Mouse (Mus musculus) heart, postnatal 4 days (tissue): ENCODE measurements around the gene Krt26. TPM values are rescaled to one million over a fixed set of nuclear protein-coding genes. Genes with fewer than 3 reads are reported as not detected.

Experiments used
- DNase-seq: peaks from one replicate; pipeline ENCODE4 v3.0.0; 2021
- total RNA-seq, 2 experiments: library from RNA; stranded (reverse); gene quantifications; 2 replicates each; pipeline ENCODE4 v1.2.3; 2021

Krt26 gene
- not detected for total RNA-seq

DNA sequence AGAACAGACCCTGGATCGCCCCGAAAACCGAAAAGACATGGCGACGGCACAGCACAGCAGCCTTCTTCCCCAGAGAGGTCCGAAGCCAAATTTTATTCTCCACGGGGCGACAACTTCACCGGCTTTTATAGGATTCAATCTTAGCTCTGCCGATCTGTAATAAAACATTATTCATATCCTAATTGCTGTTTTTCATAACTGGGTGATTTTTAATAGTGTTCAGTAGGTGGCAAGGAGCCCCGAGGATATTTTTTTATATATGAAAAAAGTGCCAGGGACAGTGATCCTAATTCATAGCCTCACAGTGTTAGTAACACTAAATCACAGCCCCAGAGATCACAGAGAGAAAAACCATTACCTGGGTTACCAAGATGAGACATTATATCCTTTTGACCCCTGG, at the start of gene Krt26:
Gene Krt26, minus strand, starts transcription at position 101 of the 400 bp plus-strand sequence.
- DNase-seq: no peak

DNA sequence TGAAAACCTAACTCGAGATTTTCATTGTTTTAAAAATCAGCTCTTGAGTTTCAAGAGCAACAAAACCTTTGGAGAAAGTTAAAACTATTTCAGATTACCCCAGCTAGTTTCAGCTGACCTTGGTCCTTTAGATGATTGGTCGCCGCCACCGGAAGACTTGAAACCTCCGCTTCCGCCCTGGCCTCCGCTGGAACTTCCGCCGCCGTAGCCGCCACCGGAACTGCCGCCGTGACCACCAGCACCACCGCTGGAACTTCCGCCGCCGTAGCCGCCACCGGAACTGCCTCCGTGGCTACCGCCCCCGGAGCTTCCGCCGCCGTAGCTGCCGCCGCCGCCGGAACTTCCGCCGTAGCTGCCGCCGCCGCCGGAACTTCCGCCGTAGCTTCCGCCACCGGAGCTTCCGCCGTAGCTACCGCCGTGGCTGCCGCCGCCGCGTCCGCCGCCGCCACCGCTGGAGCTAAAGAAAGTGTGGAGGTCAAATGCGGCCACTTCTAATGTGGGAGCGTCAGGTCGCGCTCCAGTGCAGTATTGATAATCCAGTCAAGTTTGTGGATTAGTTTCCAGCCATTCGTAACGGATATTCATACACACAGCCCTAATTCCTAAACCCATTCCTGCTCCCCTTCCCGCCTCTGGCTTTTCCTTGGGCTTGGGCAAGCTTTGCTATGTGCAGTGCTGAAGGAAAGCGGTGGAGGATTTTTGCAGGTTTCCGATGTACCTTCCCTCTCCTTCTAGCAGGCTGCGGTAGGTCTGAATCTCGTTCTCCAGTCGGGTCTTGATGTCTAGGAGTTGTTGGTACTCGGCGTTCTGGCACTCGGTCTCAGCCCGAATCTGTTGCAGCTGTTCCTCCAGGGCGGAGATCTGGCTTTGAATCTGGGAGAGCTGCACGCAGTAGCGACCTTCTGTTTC, 48.3 kb upstream of the Krt26 start:
- DNase-seq: peak; percentile 93

DNA sequence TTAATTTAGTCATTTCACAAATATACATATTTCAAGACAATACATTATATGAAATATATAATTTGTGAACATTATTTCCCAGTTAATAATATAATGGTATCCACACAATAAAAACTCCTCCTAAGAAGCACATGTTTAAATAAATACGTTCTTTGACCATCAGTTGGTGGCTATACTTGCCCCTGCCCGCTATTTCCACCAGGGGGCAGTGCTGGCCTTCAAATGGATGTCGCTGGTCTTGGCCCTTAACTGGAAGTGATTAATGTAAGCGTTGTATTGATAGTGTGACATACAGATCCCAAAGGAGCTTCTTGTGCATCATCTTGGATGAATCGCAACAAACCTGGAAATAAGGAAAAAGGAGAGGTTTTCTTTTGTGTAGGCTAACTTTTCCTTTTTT, 41.8 kb upstream of the Krt26 start:
- peak; percentile 81 for DNase-seq

DNA sequence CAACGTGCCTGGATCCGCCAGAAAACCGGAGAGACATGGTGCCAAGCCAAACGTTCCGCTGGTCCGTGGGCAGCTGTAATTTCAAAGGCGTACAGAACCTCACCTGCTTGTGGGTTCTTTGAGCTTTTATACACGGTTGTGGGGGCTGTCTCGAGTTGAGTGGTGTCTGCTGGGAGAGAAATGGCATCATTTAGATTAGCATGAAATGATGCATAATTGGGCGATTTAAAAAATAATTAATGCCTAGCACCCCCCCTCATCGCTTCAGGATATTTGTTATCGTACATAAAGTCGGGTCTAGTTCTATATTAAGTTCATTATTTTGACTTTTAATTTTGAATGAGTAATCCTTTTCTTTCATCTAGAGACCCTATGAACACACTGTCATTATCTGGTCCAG, 37.0 kb upstream of the Krt26 start, which contains the start of gene Krt28:
Gene Krt28, minus strand, starts transcription at position 101 of the 400 bp plus-strand sequence.
- DNase-seq: no peak

DNA sequence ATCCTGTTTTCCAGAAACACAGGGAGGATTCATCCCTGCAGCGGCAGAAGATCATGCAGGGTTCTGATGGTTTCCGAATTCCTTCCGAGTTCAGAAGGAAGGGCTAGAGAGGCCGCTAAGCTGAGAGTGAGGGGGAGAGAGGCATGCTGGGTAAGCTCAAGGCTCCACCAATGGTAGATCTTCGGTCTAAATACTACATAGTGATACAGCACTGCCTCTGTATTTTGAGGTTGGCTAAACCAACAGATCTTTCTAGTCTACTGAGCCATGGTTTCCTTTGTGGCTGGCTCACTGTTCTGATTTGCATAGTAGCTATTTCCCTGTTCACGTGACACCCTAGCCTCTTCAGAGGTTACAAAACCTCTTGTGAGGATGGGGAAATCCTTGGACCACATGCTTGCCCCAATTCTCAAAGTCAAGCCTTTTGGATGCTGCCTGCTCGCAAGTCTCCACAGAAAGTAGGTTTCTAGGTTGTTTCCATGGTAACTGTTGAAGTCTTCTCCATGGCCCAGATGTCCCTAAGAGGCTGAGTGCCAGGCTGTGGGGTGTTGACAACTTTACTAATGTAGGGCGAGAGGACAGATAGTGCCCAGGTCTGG, 32.2 kb upstream of the Krt26 start:
- DNase-seq: no peak

DNA sequence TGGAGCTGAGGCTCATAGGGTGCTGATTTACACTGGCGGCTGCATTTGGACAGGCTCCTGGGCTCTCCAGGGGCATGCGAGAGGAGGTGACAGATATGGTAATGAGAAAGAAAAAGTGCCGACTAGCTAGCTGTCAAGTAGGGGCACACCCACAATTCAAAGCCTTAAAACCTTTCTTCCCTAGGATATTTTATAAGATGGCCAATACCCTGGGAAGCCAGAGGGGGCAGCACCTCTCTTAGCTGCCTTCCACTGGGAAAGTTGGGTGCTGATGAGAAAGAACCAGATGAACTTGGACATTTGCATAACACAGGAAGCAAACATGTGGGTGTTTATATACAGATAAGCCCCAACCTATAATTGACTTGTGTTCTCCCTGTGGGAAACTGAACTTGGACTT, 31.5 kb upstream of the Krt26 start:
- peak; percentile 23 for DNase-seq

DNA sequence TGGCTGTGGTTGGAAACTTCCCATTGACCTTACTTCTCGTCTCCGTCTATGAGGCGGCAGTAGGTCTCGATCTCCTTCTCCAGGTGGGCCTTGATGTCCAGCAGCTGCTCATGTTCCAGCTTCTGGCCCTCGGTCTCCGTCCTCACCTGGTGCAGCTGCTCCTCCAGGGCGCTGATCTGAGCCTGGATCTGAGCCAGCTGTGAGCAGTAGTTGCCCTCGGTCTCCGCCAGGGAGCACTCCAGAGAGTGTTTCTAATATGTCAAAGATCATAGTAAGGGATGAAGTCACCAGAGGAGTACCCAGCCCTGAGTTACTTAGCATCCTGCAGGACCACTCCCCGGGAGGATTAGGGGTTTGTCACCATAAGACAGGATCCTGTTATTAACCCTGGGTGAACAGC, 29.0 kb upstream of the Krt26 start:
- DNase-seq: peak; percentile 49

DNA sequence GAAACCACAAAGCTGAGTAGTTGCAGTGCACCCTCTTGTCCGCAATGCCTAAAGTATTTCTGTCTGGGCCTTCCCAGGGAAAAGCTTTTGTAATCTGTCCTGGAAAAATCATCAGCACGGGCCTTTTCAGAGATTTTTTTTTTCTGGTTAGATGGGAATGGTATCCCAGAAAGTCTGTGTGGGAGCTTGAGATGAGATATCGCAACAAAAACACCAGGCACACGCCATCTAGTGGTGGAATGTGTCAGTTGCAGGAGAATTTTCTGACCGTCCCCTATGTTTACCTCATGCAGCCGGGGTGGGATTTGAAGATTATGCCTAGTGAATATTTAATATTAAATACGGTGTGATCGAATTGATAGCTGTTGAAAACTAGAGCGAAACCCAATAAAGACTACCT, 26.6 kb upstream of the Krt26 start:
- DNase-seq: peak; percentile 40

DNA sequence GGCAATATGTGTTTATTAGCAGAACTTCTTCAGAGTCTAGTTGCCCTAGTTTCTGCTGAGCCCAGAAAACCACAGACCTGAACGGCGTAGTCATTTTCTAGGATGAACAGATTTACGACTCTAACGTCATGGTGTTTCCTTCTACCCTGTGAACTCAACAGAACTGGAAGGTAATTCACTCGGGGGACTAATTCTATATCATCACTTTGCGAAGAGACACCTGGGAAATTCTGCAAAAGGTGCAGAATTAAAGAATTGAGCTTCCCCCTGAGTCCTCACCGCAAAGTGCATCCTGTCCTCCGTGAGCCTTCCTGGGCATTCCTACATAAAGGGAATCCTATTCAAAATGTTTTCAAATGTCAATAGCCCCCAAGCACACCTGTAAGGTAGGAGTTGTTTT, 23.7 kb upstream of the Krt26 start:
- no peak for DNase-seq

DNA sequence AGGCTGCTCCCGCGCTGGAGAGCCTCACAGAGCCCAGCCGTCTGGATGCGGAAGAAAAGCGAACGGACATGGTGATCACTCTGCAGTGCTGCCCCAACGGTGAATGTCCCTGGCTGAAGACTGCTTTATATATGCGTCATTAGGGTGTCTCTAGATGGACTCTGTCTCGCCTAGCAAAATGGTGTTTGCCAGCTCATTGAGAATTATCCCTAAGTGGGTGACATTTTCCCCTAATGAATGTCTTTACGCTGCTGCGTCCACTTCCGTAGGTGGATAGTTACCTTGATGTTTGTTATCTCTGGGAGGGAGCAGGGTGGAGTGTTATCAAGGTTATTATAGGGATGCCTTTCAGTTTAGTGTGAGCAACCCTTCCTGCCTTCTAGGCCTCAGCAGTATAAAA, 13.2 kb upstream of the Krt26 start, which contains the start of gene Krt27:
Gene Krt27, minus strand, starts transcription at position 101 of the 400 bp plus-strand sequence.
- DNase-seq: no peak

DNA sequence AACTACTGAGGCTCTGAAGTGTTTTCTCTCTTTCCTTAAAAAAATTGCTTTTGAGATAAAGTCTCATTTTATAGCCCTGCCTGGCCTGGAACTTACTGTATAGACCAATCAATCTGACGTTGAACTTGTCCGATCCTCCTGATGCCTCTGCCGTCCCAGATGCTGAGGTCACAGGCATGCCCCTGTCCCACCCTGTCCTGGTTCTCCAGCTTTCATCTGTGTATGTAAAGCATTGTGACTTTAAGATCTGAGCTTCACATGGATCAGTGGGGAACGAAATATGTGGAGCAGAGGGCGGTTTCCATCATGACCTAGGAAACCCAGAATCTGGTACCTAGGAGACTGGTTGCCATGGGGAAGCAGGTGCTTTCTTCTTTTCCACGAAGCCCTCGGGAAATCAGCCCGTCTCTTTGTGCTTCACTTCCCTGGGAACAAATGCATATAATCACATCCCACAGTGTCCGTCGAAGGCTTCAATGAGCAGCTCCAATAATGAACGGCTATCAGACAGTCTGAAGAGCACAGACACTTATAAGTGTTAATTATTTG, 1.6 kb upstream of the Krt26 start:
- DNase-seq: no peak

DNA sequence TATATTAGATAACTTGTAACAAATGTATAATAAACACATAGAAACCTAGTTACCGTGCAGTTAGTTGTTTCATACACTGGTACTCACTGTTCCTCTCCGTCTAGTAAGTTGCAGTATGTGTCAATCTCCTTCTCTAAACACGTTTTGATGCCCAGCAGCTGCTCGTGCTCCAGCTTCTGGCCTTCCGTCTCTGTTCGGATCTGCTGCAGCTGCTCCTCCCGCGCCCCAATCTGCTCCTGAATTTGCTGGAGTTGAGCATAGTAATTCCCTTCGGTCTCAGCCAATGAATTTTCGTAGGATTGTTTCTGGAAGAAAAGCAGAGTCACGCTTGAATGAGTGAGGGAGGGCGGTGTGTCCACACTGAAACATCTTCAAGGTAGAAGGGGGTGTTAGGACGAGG, 4.3 kb downstream of the Krt26 start:
- DNase-seq: no peak

DNA sequence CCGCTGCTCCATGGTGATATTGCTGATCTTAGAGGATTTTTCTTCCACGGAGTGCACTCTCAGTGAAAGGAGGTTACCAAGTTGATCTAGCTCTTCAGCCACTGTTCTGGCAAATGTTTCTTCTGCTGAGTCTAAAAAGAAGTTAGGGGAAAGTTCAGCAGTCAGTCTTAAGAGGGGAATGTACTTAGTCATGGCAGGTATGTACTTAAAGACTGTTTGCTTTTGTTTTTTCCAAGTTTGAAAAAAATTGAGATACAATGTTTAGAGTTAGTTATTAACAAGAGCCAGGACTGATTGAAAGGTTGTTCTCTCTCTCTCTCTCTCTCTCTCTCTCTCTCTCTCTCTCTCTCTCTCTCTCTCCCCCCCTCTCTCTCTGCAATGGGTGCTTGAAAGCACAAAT, 8.1 kb downstream of the Krt26 start:
- no peak for DNase-seq

DNA sequence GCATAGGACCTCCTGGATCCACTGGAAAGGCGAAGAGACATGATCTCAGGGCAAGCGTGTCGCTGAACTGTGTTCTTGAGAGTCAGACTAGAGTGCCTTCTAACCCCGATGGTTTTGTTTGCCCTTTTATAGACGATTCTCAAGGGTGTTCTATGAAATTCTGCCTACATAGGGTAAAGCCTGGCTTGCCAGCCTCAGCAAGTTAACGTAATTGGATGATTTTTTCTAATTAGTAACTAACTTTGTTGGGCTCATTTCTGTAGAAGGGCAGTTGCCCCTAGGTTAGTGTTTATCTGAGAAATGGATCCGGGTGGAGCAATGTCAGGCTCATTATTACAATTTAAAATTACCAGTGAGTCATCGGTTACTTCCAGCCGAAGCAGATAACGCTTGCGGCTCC, 14.9 kb downstream of the Krt26 start, which contains the start of gene Krt25:
Gene Krt25, minus strand, starts transcription at position 101 of the 400 bp plus-strand sequence.
- DNase-seq: no peak

DNA sequence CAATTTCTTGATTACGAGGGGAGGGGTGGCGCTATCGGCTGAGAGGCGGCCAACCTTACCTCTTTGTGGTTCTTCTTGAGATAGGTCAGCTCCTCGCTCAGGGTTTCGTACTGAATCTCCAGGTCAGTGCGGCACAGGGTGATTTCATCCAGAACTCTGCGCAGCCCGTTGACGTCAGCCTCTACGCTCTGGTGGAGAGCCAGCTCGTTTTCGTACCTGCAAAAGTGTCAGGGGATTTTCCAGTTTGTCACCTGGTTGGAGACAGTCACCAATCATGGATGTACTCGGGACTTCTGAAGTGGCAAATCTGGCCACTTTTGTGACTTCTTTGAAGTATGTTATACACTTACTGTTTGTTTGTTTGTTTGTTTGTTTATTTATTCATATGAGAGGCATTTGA, 16.7 kb downstream of the Krt26 start:
- no peak for DNase-seq

DNA sequence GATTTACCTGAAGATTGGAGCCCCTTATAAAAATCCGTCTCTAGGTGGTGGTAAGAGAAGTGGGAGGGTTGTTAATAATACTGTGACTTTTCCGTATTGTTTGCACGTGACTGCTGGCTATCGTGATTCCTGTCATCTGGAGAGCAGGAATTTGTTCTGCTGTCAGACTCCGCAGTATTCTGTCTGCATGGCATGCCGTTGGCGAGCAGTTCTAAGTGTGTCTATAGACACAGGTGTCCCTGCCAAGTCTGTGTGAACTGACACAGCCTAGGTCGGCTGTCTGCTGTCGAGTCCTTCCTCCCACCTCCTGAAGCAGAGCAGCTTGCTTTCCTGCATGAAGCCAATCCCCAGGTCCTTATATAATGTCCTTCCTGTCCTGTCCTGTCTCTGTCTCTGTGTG, 18.6 kb downstream of the Krt26 start:
- peak; percentile 13 for DNase-seq

DNA sequence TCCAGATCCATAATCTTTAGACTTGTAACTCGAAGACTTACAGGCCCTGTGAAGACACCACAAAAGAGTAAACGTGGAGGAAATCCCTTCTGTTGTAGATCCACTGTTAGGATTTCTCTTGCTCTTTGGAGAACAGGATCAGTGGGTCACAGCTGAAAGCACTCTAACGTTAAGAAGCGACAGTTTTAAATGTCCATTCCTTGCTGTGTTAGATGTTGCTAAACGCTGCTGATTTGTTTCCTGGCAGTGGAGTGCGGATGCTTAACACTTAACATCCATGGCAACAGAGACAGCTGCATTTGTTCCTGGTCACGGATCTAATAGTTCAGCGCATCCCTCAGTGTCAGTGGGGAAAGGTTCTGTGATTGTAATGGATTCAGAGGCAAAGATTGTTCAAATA, 21.2 kb downstream of the Krt26 start:
- no peak for DNase-seq

DNA sequence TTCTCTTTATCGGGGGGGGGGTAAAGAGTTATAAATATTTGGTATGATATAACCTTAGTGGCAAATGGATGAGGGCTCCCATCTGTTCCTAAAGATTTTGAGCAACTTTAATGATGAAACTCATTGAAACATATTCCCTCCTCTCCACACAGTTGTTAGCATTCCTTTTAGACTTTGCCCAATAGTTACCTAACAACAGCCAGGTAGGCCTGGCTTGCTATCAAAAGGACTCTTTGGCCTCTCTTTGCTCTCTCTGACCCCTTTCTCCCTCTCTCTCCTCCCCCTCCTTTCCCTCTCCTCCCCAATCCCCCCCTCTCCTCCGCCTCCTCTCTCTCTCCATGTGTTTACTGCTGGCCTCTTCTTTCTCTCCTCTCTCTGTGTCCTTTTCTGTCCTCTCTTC, 23.2 kb downstream of the Krt26 start:
- DNase-seq: no peak

DNA sequence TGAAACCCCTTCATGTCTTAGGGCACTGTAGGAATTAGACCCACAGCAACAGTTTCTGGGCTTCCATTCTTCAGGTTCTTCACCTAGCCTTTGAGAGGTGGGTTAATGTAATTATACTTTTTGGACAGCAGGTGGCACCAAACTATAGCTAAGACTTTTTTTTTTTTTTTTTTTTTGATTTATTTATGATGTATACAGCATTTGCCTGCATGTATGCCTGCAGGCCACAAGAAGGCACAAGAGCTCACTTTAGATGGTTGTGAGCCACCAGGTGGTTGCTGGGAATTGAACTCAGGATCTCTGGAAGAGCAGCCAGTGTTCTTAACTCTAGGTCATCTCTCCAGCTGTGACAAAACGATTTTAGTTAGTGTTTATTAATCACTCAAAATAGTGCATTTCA, 26.9 kb downstream of the Krt26 start:
- peak; percentile 6 for DNase-seq

DNA sequence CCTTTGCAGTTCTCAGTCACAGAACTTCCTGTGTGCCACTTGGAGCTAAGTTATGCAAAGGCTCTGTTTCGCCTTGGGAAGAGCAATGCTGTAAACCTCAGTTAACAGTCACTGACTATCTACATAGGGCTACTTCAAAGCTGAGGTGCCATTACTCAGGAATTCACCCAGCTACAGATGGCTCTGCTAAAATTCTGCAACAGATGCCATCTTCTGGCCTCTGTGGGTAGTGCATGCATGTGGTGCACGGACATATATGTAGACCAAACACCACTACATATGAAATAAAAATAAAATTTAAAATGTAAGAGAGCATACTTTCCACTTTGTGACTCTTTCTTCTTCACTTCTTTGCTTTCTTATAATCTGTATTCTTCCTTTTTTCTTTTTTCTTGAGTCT, 30.2 kb downstream of the Krt26 start:
- peak; percentile 67 for DNase-seq

DNA sequence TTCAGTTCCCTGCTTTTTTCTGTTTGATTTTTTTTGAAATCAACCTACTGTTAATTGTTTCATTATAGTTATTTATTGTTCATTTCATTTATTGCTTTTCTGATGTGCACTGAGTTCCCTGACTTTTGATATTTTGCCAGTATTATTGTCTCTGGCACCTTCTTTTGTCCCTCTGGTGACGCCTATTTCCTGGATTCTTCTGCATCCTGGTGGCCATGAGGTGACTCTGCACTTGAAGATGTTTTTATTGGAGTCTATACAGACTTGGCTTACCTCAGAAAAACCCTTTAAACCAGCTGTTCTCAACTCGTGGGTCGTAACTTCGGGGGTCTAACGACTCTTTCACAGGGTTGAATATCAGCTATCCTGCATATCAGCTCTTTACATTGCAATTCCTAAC, 42.7 kb downstream of the Krt26 start:
- DNase-seq: no peak

DNA sequence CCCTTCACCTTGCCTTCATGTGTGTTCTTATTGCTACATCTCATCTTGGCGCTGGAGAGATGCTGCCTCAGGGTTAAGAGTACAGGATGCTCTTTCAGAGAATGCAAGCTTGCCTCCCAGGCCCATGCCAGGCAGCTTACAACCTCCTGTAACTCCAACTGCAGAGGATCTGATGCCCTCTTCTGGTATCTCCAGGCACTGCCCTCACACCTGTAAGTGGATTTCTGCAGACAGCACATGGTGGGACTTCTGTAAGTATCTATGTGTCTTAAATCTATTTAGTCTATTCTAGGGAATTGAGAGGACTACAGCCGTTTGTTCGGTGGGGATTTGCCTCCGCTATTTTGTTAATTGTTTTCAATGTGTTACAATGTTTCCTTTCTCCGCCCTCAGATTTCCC, 44.9 kb downstream of the Krt26 start:
- DNase-seq: peak; percentile 58

DNA sequence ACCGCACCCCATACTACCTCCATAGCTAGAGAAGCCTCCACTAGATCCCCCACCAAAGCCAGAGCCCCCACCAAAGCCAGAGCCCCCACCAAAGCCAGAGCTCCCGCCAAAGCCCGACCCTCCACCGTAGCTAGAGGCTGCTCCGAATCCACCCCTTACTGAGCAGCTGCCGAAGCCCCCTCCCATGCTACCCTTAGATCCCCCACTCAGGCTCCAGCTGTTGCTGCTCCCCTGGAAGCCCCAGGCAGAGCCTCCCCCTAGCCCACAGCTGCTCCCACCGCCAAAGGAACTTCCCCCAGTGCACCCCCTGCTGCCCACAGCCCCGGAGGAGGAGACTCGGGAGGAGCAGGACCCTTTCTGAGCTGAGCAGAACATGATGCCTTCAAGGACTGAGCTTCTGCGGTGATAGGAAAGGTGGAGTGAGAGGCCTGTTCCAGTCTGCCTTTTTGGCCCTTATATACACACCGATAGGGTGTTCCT, 52.9 kb downstream of the Krt26 start, which contains the start of gene Krt24:
Gene Krt24, minus strand, starts transcription at position 430 of the 480 bp plus-strand sequence.
- no peak for DNase-seq
